Mouse (Mus musculus) liver, postnatal 0 days (tissue): ENCODE results near the gene Itgb1bp2.

ENCODE experiments used
- CTCF ChIP-seq: sonication (generic); IDR thresholded peaks from 2 replicates; pipeline ENCODE4 v1.5.1; 2016; ENCODE audit warnings: antibody characterized with exemption, low read depth
- EP300 ChIP-seq: IDR thresholded peaks from 2 replicates; pipeline ENCODE4 v1.6.1; 2016; ENCODE audit warnings: antibody characterized with exemption, low read depth, mild to moderate bottlenecking

DNA sequence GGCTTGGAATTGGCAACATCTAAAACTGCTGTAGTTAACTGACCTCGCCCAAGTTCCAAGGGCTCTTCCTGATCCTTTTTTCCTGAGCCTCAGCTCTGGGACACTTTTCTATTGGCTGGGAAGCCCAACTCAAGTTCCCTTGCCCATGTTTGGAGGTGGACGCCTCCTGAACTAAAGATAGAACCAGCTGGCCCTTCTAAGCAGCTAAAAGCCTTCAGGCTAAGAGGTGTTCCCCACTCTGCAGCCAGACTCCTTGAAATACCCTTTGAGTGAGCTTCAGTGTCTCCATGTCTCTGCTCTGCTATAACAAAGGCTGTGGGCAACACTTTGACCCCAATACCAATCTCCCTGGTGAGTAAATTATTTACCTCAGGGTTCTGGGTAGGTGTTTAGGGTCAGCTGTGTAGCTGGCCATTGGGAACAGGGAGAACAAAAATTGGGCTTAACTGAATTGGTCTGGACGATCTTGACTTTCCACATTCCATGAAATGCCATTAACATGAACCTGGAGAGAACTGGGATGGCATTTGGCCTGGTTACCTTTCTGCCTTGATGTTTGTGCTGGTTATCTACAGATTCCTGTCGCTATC lies at the start of gene Itgb1bp2:
- TF ChIP-seq CTCF (no peak), EP300 (no peak)
